Mouse (Mus musculus) A20 (cell line): Measurements from ENCODE around the gene Olfr23.
"Not testable (repeated sequence)": the region's sequence is repeated elsewhere in the genome, so short reads cannot be mapped to it uniquely, and the experiment has no call there.

ENCODE experiments used
- DNase-seq: peaks from one replicate; pipeline ENCODE4 v3.0.0-alpha.2; 2011; ENCODE audit warnings: low read depth, low spot score

Gene Olfr23

GRCm38 (mm10) chr11:73936377-73936776, at the start of gene Olfr23:
Olfr23 (plus strand) TSS chr11:73936677.
- DNase-seq = no peak

- DNase-seq = no peak
Observed at GRCm38 (mm10) chr11:73890671-73891070, 45.8 kb upstream of the Olfr23 start, which contains the start of gene Olfr394. Olfr394 (minus strand) TSS chr11:73890771.

- DNase-seq = not testable (repeated sequence)
Observed at GRCm38 (mm10) chr11:73909199-73909598, 27.3 kb upstream of the Olfr23 start, which contains the start of gene Olfr395. Olfr395 (minus strand) TSS chr11:73909299.

- no peak for DNase-seq
Observed at GRCm38 (mm10) chr11:73960517-73960916, 24.0 kb downstream of the Olfr23 start, which contains the start of gene Olfr397. Olfr397 (plus strand) TSS chr11:73960817.

GRCm38 (mm10) chr11:73990307-73990706, 53.8 kb downstream of the Olfr23 start, which contains the start of gene Olfr398:
Olfr398 (minus strand) TSS chr11:73990407.
- no peak for DNase-seq
